Mouse (Mus musculus) E14TG2a.4 (cell line): ENCODE data around the gene B130006D01Rik.

Experiments used
- CTCF ChIP-seq: conservative IDR thresholded peaks from 2 replicates; pipeline ENCODE4 v1.5.1; 2014; ENCODE audit warnings: low read length
- NANOG ChIP-seq: IDR thresholded peaks from 2 replicates; pipeline ENCODE4 v1.6.1; 2014; ENCODE audit warnings: borderline replicate concordance, low read length, mixed read lengths
- POU5F1 ChIP-seq: IDR thresholded peaks from 2 replicates; pipeline ENCODE4 v1.6.1; 2014; ENCODE audit warnings: low read length, borderline replicate concordance

- no peak for TF ChIP-seq CTCF
- TF ChIP-seq POU5F1, result no peak
- no peak for TF ChIP-seq NANOG
Observed at GRCm38 (mm10) chr11:95748331-95748730, 24.9 kb downstream of the B130006D01Rik start.
